Mouse (Mus musculus) liver, postnatal 0 days (tissue): ENCODE results near the gene Cyp1b1. TPM values are rescaled to one million over a fixed set of nuclear protein-coding genes. Genes with fewer than 3 reads are reported as not detected.

ENCODE experiments used
- ATAC-seq: fragments of 200-750 bp; cut with Nextera tagmentation; 2 replicates; pipeline ENCODE4 v1.8.0; 2017; ENCODE audit warnings: mild to moderate bottlenecking, moderate library complexity
- DNase-seq: peaks from one replicate; pipeline ENCODE4 v3.0.0-alpha.2; 2016
- H3K27ac ChIP-seq: fragments of 300-500 bp; sonication (generic); 2 replicates; pipeline ENCODE4 v1.5.1; 2014; ENCODE audit warnings: antibody characterized with exemption, moderate library complexity, mild to moderate bottlenecking, low read depth
- H3K27me3 ChIP-seq: fragments of 300-500 bp; sonication (generic); 2 replicates; pipeline ENCODE4 v1.6.1; 2014; ENCODE audit warnings: low read length, control low read depth, mixed read lengths; ENCODE audit not compliant: insufficient read depth
- H3K36me3 ChIP-seq: fragments of 300-500 bp; sonication (generic); replicated peaks from 2 replicates; pipeline ENCODE4 v1.6.1; 2014; ENCODE audit warnings: mild to moderate bottlenecking, control low read depth, low read length, moderate library complexity, mixed read lengths; ENCODE audit not compliant: insufficient read depth
- H3K4me1 ChIP-seq: fragments of 300-500 bp; sonication (generic); 2 replicates; pipeline ENCODE4 v1.6.1; 2014; ENCODE audit warnings: antibody characterized with exemption, mild to moderate bottlenecking, control low read depth; ENCODE audit not compliant: insufficient read depth
- H3K4me2 ChIP-seq: fragments of 300-500 bp; sonication (generic); 2 replicates; pipeline ENCODE4 v1.6.1; 2014; ENCODE audit warnings: low read depth, mild to moderate bottlenecking, low read length, moderate library complexity, mixed read lengths
- H3K4me3 ChIP-seq: fragments of 300-500 bp; sonication (generic); 2 replicates; pipeline ENCODE4 v1.5.1; 2014; ENCODE audit warnings: low read depth, low read length
- H3K9ac ChIP-seq: fragments of 300-500 bp; sonication (generic); replicated peaks from 2 replicates; pipeline ENCODE4 v1.6.1; 2014; ENCODE audit warnings: mild to moderate bottlenecking, moderate library complexity
- H3K9me3 ChIP-seq: fragments of 300-500 bp; sonication (generic); 2 replicates; pipeline ENCODE4 v1.6.1; 2016; ENCODE audit warnings: mild to moderate bottlenecking, control low read depth, low read length, mixed read lengths
- CTCF ChIP-seq: sonication (generic); IDR thresholded peaks from 2 replicates; pipeline ENCODE4 v1.5.1; 2016; ENCODE audit warnings: antibody characterized with exemption, low read depth
- EP300 ChIP-seq: IDR thresholded peaks from 2 replicates; pipeline ENCODE4 v1.6.1; 2016; ENCODE audit warnings: antibody characterized with exemption, low read depth, mild to moderate bottlenecking
- WGBS: fragments of 180-500 bp; shearing (Covaris S2); extraction: QIAGEN DNeasy Blood & Tissue Kit; methylation state at CpG from one replicate; pipeline ENCODE4 v1.1.7; 2014; ENCODE audit not compliant: insufficient replicate concordance; 5-methylcytosine and 5-hydroxymethylcytosine counted together
- polyA plus RNA-seq: library from polyadenylated mRNA; unstranded; fragments of >200 nt; fragmentation: Nextera tagmentation; extraction: Ambion mirVana; gene quantifications from 2 replicates; pipeline ENCODE4 v1.2.1, GENCODE M21; 2015

The Cyp1b1 gene
- polyA plus RNA-seq, 1 experiment from 2014 or later: 0.20 TPM

- Histone ChIP-seq H3K9me3 (no peaks in the 10 kb centered on the region), H3K27me3 (peaks cover 63% of the 10 kb centered on the region), H3K4me2 (no peak overlapping the region), H3K4me1 (peaks cover 13% of the 10 kb centered on the region), H3K4me3 (no peak overlapping the region), H3K9ac (no peak overlapping the region), H3K36me3 (no peaks in the 10 kb centered on the region), H3K27ac (no peak overlapping the region)
- 22% methylated on average over 6 of the region's 6 CpGs for WGBS
- ATAC-seq (no peak), DNase-seq (no peak)
- TF ChIP-seq CTCF (no peak), EP300 (no peak)
Observed at GRCm38 (mm10) chr17:79711944-79712343, 2.9 kb downstream of the Cyp1b1 start.

- no peak for ATAC-seq
- H3K27ac ChIP-seq: no peak overlapping the region
- no peaks in the 10 kb centered on the region for H3K9me3 ChIP-seq
- H3K9ac ChIP-seq: no peak overlapping the region
- no peak overlapping the region for H3K4me3 ChIP-seq
- H3K36me3 ChIP-seq: no peaks in the 10 kb centered on the region
- DNase-seq: no peak
- WGBS: 17% methylated on average over 15 of the region's 15 CpGs
- no peak for TF ChIP-seq CTCF
- TF ChIP-seq EP300: no peak
- H3K4me2 ChIP-seq: no peak overlapping the region
- peaks cover 13% of the 10 kb centered on the region for H3K4me1 ChIP-seq
- H3K27me3 ChIP-seq: peaks cover 48% of the 10 kb centered on the region
Observed at GRCm38 (mm10) chr17:79710246-79710842, 4.5 kb downstream of the Cyp1b1 start.

- no peak for TF ChIP-seq EP300
- no peak for TF ChIP-seq CTCF
- DNase-seq: no peak
Observed at GRCm38 (mm10) chr17:79709718-79710117, 5.1 kb downstream of the Cyp1b1 start.

GRCm38 (mm10) chr17:79708168-79708567 lies 6.7 kb downstream of the Cyp1b1 start:
- no peak overlapping the region for H3K4me3 ChIP-seq
- H3K36me3 ChIP-seq: no peaks in the 10 kb centered on the region
- no peak overlapping the region for H3K27ac ChIP-seq
- ATAC-seq (no peak), DNase-seq (no peak)
- H3K4me2 ChIP-seq: no peak overlapping the region
- 35% methylated on average over 7 of the region's 7 CpGs for WGBS
- H3K9ac ChIP-seq: no peak overlapping the region
- no peak for TF ChIP-seq CTCF
- TF ChIP-seq EP300: no peak
- H3K4me1 ChIP-seq: peaks cover 2% of the 10 kb centered on the region; the same call in 1 of the 2 replicates
- H3K9me3 ChIP-seq: no peaks in the 10 kb centered on the region
- H3K27me3 ChIP-seq: peaks cover 26% of the 10 kb centered on the region

More at GRCm38 (mm10) chr17:79709718-79710117, 5.1 kb downstream of the Cyp1b1 start:
- 24% methylated on average over 1 of the region's 1 CpGs for WGBS
- Histone ChIP-seq H3K4me1 (peaks cover 8% of the 10 kb centered on the region), H3K9ac (no peak overlapping the region), H3K27ac (no peak overlapping the region), H3K4me3 (no peak overlapping the region), H3K27me3 (peaks cover 41% of the 10 kb centered on the region), H3K9me3 (no peaks in the 10 kb centered on the region), H3K4me2 (no peak overlapping the region), H3K36me3 (no peaks in the 10 kb centered on the region)
- ATAC-seq: no peak

- ATAC-seq (no peak), DNase-seq (no peak)
- no peak for TF ChIP-seq EP300
- H3K4me3 ChIP-seq: no peak overlapping the region
- H3K4me1 ChIP-seq: no peaks in the 10 kb centered on the region
- H3K4me2 ChIP-seq: no peak overlapping the region
- H3K9ac ChIP-seq: no peak overlapping the region
- WGBS: 63% methylated on average over 9 of the region's 9 CpGs
- H3K36me3 ChIP-seq: no peaks in the 10 kb centered on the region
- H3K27me3 ChIP-seq: peaks cover 4% of the 10 kb centered on the region
- no peak overlapping the region for H3K27ac ChIP-seq
- H3K9me3 ChIP-seq: no peaks in the 10 kb centered on the region
Observed at GRCm38 (mm10) chr17:79705671-79706455, 9.0 kb downstream of the Cyp1b1 start.

- H3K27me3 ChIP-seq: no peaks in the 10 kb centered on the region
- 82% methylated on average over 5 of the region's 5 CpGs for WGBS
- no peak overlapping the region for H3K4me3 ChIP-seq
- DNase-seq (no peak), ATAC-seq (no peak)
- no peaks in the 10 kb centered on the region for H3K9me3 ChIP-seq
- no peaks in the 10 kb centered on the region for H3K4me1 ChIP-seq
- no peak overlapping the region for H3K4me2 ChIP-seq
- no peak overlapping the region for H3K9ac ChIP-seq
- no peak for TF ChIP-seq EP300
- TF ChIP-seq CTCF: no peak
- no peak overlapping the region for H3K27ac ChIP-seq
- no peaks in the 10 kb centered on the region for H3K36me3 ChIP-seq
Observed at GRCm38 (mm10) chr17:79700871-79701270, 14.0 kb downstream of the Cyp1b1 start.
